Mouse (Mus musculus) left cerebral cortex, adult 2 months (tissue): ENCODE measurements around the gene 6430548M08Rik. TPM values are rescaled to one million over a fixed set of nuclear protein-coding genes. Genes with fewer than 3 reads are reported as not detected.

ENCODE experiments used
- DNase-seq, 2 experiments: peaks; one replicate each; pipeline ENCODE4 v3.0.0; 2021 to 2022; ENCODE audit warnings: low spot score in 2 of 2, mixed read lengths in 1 of 2; ENCODE audit errors: extremely low spot score in 1 of 2
- H3K27ac ChIP-seq: fragments of 200-600 bp; 2 replicates; pipeline ENCODE4 v1.8.1; 2022
- H3K4me3 ChIP-seq: fragments of 200-600 bp; 2 replicates; pipeline ENCODE4 v1.8.1; 2022
- CTCF ChIP-seq: fragments of 200-600 bp; IDR thresholded peaks from 2 replicates; pipeline ENCODE4 v1.8.1; 2022; ENCODE audit warnings: antibody characterized with exemption, mild to moderate bottlenecking, moderate library complexity
- intact Hi-C: fragments of 180-260 bp; cut with DNase I; formaldehyde crosslinking; loops from one replicate; pipeline ENCODE4 v1.15.1; 2025
- total RNA-seq, 2 experiments: library from RNA; stranded (reverse); gene quantifications; 2 replicates each; pipeline ENCODE4 v1.2.3; 2021

Gene 6430548M08Rik
- total RNA-seq, 2 experiments from 2014 or later = 234 to 249 TPM

GRCm38 (mm10) chr8:120084783-120085182, 29.2 kb upstream of the 6430548M08Rik start:
- TF ChIP-seq CTCF = no peak
- intact Hi-C loops = no loop called here
- DNase-seq = no peak
- no peak overlapping the region for H3K4me3 ChIP-seq
- H3K27ac ChIP-seq = no peak overlapping the region

DNA sequence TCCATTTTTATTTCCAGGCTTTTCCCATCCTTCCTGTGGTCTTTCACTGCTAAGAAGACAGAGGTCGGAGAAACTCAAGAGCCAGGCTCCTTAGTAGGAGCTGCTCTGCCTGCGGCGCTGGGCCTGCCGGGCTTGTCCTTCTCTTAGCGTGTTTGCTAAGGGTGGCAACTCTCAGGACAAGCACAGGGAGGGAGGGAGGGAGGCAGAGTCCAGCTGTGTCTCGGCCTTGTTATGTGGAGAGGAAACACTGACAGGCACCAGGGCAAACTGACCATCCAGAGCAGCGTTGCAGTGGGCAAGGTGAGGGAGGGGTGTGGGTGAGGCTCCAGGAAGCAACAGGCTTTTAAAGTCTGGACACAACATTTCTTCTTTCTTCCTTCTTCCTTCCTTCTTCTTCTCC, 24.4 kb upstream of the 6430548M08Rik start:
- no peak overlapping the region for H3K4me3 ChIP-seq
- no peak for DNase-seq
- TF ChIP-seq CTCF = no peak
- no peak overlapping the region for H3K27ac ChIP-seq
- intact Hi-C loops = no loop called here

DNA sequence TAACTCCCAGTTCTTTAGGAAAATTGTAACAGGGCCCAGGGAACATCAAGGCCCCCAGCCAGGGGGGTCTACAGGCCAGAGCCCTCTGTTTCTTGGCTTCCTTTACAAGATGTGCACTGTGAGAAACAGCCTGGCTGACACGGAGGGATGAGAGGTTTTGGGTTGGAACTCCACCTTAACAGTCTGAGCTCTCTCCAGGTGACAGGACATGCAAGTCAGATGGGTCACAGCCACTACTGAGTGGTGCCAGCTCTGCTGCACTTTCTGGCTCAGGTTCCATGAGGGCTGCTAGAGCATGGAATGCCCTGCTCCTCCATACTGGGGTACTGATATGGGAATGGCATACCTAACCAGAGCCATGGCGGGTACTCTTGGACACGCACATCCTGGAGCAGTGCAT, 22.9 kb upstream of the 6430548M08Rik start:
- H3K4me3 ChIP-seq = no peak overlapping the region
- no peak overlapping the region for H3K27ac ChIP-seq
- no peak for TF ChIP-seq CTCF
- intact Hi-C loops = no loop called here
- no peak for DNase-seq

DNA sequence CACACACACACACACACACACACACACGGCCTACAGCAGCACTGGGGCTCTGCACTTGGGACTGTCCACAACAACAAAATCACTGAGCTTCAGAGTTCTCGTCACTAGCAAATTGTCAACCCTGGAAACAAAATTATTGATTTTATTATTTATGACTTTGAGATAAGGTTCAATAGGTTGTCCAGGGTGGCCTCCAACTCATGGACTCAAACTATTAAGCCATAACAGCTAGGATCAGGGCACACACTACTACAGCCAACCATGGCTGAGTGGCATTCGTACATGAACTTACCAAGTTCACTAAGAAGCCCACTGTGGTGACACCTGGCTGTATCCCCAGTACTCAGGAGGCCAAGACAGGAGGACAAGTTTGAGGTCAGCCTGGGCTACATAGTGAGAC, 20.8 kb upstream of the 6430548M08Rik start:
- Histone ChIP-seq H3K4me3 (no peak overlapping the region), H3K27ac (no peak overlapping the region)
- intact Hi-C loops = no loop called here
- no peak for DNase-seq
- no peak for TF ChIP-seq CTCF

DNA sequence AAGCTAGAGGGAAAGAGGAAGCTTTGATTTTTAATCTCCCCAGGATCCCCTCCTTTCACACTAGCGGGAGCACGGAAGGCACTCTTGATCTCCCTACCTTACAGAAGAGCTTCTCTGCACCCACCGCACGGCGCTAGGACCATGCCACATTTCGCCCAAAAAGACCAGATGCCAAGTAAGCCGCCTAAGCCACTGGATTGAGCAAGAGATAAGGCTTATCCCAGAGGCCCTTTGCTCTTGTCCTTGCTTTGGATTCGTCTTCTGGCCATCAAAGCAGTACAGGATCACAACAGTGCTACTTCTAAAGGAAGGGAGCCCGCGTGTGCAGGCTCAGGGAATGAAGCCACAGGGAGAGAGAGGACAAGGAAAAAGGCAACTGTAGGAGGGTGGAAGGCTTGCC, 19.2 kb upstream of the 6430548M08Rik start:
- H3K4me3 ChIP-seq = no peak overlapping the region
- no peak overlapping the region for H3K27ac ChIP-seq
- no peak for DNase-seq
- no peak for TF ChIP-seq CTCF
- intact Hi-C loops = no loop called here

- no peak for DNase-seq
- intact Hi-C loops = no loop called here
- Histone ChIP-seq H3K4me3 (no peak overlapping the region), H3K27ac (no peak overlapping the region)
- no peak for TF ChIP-seq CTCF
Observed at GRCm38 (mm10) chr8:120096486-120096885, 17.5 kb upstream of the 6430548M08Rik start.

DNA sequence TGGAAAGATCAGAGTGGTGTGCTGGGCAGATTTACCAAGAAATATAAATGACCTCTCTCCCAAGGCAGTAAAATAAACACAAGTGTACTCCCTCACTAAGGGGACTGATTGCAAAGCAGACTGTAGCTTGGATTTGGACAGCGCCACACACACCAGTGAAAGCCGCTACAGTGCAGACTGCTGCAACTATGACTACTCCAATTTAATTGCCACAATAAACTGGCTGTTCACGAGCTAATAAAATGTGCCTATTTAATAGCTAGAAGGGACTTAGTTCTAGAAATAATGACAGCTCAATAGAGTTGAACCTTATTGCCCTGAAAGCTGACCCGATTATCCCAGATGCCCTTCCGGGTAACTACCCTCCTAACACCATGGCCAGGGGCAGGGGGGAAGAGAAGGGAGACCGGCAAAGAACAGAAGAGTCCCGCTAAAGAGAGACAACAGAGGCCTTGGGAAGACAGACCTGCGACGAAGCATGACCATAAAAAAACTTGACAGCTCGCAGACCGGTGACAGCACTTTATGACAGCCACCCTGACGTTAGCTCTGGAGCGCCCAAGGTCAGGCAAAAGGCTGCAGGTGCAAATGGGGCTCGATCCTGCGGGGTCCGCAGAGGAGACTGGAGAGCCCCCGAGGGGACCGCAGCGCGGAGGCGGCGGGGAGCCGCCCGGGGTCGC, 13.4 kb upstream of the 6430548M08Rik start:
- intact Hi-C loops = no loop called here
- Histone ChIP-seq H3K4me3 (peak overlapping the region; percentile 96), H3K27ac (peak overlapping the region; percentile 95)
- TF ChIP-seq CTCF = no peak
- no peak for DNase-seq

- no peak; the same call in none of the 2 replicates for TF ChIP-seq CTCF
- Histone ChIP-seq H3K4me3 (peak within 1 kb of the TSS; percentile 96), H3K27ac (peak within 1 kb of the TSS; percentile 95)
- DNase-seq = peak; percentile 84 to 86
- intact Hi-C loops = no loop called here
Observed at GRCm38 (mm10) chr8:120101068-120101972, 12.6 kb upstream of the 6430548M08Rik start, which contains the start of gene Zdhhc7. Gene Zdhhc7 (minus strand): TSS chr8:120101482.

GRCm38 (mm10) chr8:120103916-120104315, 10.0 kb upstream of the 6430548M08Rik start:
- DNase-seq = no peak
- Histone ChIP-seq H3K27ac (no peak overlapping the region), H3K4me3 (no peak overlapping the region)
- intact Hi-C loops = no loop called here
- TF ChIP-seq CTCF = no peak

DNA sequence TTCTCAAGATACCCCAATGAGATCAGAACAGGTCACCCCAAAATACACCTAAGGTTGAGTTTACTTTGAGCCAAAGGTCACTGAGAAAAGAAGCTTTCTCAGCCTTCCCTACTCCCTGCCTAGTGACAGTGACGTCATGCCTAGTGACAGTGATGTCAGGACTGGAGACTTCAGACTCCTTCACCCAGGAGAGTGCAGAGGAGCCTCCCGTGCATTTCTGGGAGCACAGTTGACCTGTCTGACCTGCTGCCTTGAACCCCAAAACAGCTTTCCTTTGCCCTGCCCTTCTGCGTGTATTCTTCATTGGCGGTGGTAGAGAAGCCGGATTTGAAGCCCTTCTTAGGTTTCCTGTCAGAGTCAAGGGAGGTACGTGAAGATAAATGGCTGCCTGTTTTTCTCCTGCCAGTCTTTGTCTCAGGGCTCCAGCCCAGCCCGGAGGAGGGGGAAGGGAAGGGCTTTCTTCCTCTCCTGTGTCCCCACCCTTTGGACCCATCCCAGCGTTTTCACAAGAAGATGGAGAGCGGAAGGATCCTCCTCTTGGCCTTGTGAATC, 9.2 kb upstream of the 6430548M08Rik start:
- no peak for TF ChIP-seq CTCF
- no peak overlapping the region for H3K4me3 ChIP-seq
- intact Hi-C loops = no loop called here
- no peak overlapping the region for H3K27ac ChIP-seq
- DNase-seq = no peak

- intact Hi-C loops = no loop called here
- Histone ChIP-seq H3K4me3 (no peak overlapping the region), H3K27ac (no peak overlapping the region)
- no peak for DNase-seq
- no peak for TF ChIP-seq CTCF
Observed at GRCm38 (mm10) chr8:120109149-120109548, 4.8 kb upstream of the 6430548M08Rik start.

DNA sequence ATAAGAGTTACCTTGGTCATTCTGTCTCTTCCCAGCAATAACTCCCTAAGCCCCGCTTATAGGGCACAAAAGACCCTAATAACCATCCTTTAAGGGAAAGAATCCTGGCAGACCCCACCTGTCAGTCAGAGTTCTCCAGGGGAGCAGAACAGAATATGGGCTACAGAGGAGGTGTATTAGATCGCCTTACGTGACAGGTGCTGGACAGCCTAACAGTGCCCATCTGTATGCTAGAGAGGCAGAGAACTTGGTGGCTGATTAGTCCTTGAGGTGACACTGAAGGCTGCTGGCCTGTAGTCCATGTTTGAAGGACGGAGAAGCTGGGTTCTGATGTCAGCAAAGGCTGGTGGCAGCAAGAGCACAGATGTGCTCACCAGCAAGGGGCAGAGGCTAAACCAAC, 3.0 kb upstream of the 6430548M08Rik start:
- TF ChIP-seq CTCF = no peak
- H3K4me3 ChIP-seq = no peak overlapping the region
- intact Hi-C loops = no loop called here
- no peak for DNase-seq
- H3K27ac ChIP-seq = no peak overlapping the region
